Mouse (Mus musculus): ENCODE data around the gene Smco4. TPM values are rescaled to one million over a fixed set of nuclear protein-coding genes. Genes with fewer than 3 reads are reported as not detected.

Smco4 gene
- polyA plus RNA-seq, 1 experiment: 10.5 TPM

DNA sequence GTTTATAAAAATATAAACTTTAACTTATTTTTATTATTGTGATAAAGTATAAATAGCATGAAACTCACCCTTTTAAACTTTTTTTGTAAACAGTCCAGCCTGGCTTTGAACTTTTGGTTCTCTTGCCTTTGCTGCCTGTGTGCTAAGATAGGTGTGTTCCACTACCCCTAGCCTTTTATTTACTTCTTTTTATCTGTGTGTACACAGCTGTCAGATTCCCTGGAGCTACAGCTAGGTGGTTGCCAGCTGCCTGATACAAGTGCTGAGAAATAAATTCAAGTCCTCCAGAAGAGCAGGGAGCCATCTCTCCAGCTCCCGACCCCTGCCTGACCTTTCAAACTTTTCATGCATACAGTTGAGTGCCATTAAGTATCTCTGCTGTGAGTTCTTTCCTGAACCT is 12.1 kb downstream of the Smco4 start:
- no peaks in the 10 kb centered on the region for H3K79me2 ChIP-seq (ENCODE audit: control insufficient read depth, insufficient read depth)
- H3ac ChIP-seq (ENCODE audit: control insufficient read depth, insufficient read length): no peak overlapping the region
- no peak overlapping the region for H3K4me2 ChIP-seq (ENCODE audit: low read depth)
- no peaks in the 10 kb centered on the region for H3K36me3 ChIP-seq (ENCODE audit: control insufficient read depth, insufficient read depth)
- H3K27me3 ChIP-seq (ENCODE audit: control insufficient read depth, insufficient read depth, insufficient read length): no peaks in the 10 kb centered on the region
- no peak for TF ChIP-seq POLR2A (IDR thresholded peaks at IDR 0.05; ENCODE audit: insufficient read length, low read depth)
- no peak for TF ChIP-seq SRF (IDR thresholded peaks at IDR 0.05; ENCODE audit: control insufficient read depth, insufficient read length, low read depth)
- TF ChIP-seq MYOD1 (IDR thresholded peaks at IDR 0.05; ENCODE audit: control insufficient read depth in 1 of 3, insufficient read length in 2 of 3, low read depth in 2 of 3): no peak
- TF ChIP-seq TCF12 (IDR thresholded peaks at IDR 0.05; ENCODE audit: insufficient read depth, poor library complexity, severe bottlenecking): no peak
- TF ChIP-seq USF1 (IDR thresholded peaks at IDR 0.05; ENCODE audit: low read depth): no peak
- TF ChIP-seq E2F4 (IDR thresholded peaks at IDR 0.05; ENCODE audit: insufficient read depth): no peak
- TF ChIP-seq CEBPB (IDR thresholded peaks at IDR 0.05; ENCODE audit: insufficient read depth, poor library complexity, severe bottlenecking): no peak
- TF ChIP-seq MYOG (IDR thresholded peaks at IDR 0.05; ENCODE audit: control insufficient read depth in 1 of 3, insufficient read depth in 1 of 3, insufficient read length in 2 of 3, low read depth in 2 of 3): no peak
- TF ChIP-seq TCF3 (IDR thresholded peaks at IDR 0.05; ENCODE audit: insufficient read length, low read depth): no peak
- TF ChIP-seq MAX (IDR thresholded peaks at IDR 0.05; ENCODE audit: low read depth): no peak
- TF ChIP-seq REST (IDR thresholded peaks at IDR 0.05; ENCODE audit: insufficient read depth, insufficient read length): no peak
- TF ChIP-seq POLR2AphosphoS2 (IDR thresholded peaks at IDR 0.05; ENCODE audit: insufficient read length, low read depth): no peak
- no peak overlapping the region for H3K4me3 ChIP-seq

DNA sequence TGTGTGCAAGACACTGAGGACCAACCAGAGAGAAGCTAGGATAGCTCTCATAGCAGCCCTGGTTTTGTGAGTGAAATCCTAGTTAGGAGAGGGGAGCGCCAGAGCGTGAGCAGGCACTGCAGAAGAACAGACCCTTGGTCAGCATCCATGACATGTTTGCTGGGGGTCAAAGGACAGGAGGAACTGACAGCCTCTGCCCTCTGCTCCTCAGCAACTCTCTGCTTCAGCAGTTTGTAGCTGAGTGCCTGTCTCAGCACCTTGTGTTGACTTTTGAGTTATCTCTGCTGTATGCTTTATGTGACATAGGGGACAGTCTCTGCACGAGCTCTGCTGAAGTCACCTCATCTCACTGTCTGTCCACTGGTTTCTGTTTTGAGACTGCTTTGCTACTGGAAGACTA is 13.6 kb downstream of the Smco4 start:
- Histone ChIP-seq H3ac (ENCODE audit: control insufficient read depth, insufficient read length) (no peak overlapping the region), H3K27me3 (ENCODE audit: control insufficient read depth, insufficient read depth, insufficient read length) (no peaks in the 10 kb centered on the region), H3K79me2 (ENCODE audit: control insufficient read depth, insufficient read depth) (no peaks in the 10 kb centered on the region), H3K36me3 (ENCODE audit: control insufficient read depth, insufficient read depth) (no peaks in the 10 kb centered on the region), H3K4me3 (no peak overlapping the region), H3K4me2 (ENCODE audit: low read depth) (no peak overlapping the region)
- TF ChIP-seq POLR2A (IDR thresholded peaks at IDR 0.05; ENCODE audit: insufficient read length, low read depth): no peak
- no peak for TF ChIP-seq TCF3 (IDR thresholded peaks at IDR 0.05; ENCODE audit: insufficient read length, low read depth)
- no peak for TF ChIP-seq SRF (IDR thresholded peaks at IDR 0.05; ENCODE audit: control insufficient read depth, insufficient read length, low read depth)
- no peak for TF ChIP-seq MYOG (IDR thresholded peaks at IDR 0.05; ENCODE audit: control insufficient read depth in 1 of 3, insufficient read depth in 1 of 3, insufficient read length in 2 of 3, low read depth in 2 of 3)
- TF ChIP-seq E2F4 (IDR thresholded peaks at IDR 0.05; ENCODE audit: insufficient read depth): no peak
- TF ChIP-seq REST (IDR thresholded peaks at IDR 0.05; ENCODE audit: insufficient read depth, insufficient read length): no peak
- TF ChIP-seq MAX (IDR thresholded peaks at IDR 0.05; ENCODE audit: low read depth): no peak
- no peak for TF ChIP-seq TCF12 (IDR thresholded peaks at IDR 0.05; ENCODE audit: insufficient read depth, poor library complexity, severe bottlenecking)
- no peak for TF ChIP-seq POLR2AphosphoS2 (IDR thresholded peaks at IDR 0.05; ENCODE audit: insufficient read length, low read depth)
- TF ChIP-seq MYOD1 (IDR thresholded peaks at IDR 0.05; ENCODE audit: control insufficient read depth in 1 of 3, insufficient read length in 2 of 3, low read depth in 2 of 3): no peak
- TF ChIP-seq CEBPB (IDR thresholded peaks at IDR 0.05; ENCODE audit: insufficient read depth, poor library complexity, severe bottlenecking): no peak
- no peak for TF ChIP-seq USF1 (IDR thresholded peaks at IDR 0.05; ENCODE audit: low read depth)

DNA sequence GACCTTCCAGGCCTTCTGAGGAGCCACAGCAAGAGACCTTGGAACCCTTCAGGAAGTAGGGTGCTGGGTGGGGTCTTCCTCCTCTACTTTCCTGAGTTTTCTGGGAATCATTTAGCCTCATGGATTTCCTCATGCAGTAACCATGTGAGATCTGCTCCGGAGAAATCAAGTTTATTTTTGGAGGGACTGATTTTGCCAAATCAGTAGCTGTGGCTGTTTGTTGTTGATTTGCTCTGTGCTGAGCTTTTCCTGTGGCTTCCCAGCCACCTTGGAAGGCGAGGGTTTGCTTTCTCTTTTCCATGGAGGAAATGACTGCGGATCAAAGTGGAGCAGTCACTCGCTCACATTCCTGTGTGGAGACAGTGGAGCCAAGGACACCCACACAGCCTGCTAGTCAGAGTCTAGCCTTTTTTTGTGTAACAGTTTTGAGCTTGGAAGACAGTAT is 14.2 kb downstream of the Smco4 start:
- Histone ChIP-seq H3K79me2 (ENCODE audit: control insufficient read depth, insufficient read depth) (no peaks in the 10 kb centered on the region), H3K4me3 (no peak overlapping the region), H3ac (ENCODE audit: control insufficient read depth, insufficient read length) (no peak overlapping the region), H3K27me3 (ENCODE audit: control insufficient read depth, insufficient read depth, insufficient read length) (no peaks in the 10 kb centered on the region), H3K4me2 (ENCODE audit: low read depth) (no peak overlapping the region), H3K36me3 (ENCODE audit: control insufficient read depth, insufficient read depth) (no peaks in the 10 kb centered on the region)
- no peak for TF ChIP-seq MYOG (IDR thresholded peaks at IDR 0.05; ENCODE audit: control insufficient read depth in 1 of 3, insufficient read depth in 1 of 3, insufficient read length in 2 of 3, low read depth in 2 of 3)
- TF ChIP-seq USF1 (IDR thresholded peaks at IDR 0.05; ENCODE audit: low read depth): no peak
- no peak for TF ChIP-seq CEBPB (IDR thresholded peaks at IDR 0.05; ENCODE audit: insufficient read depth, poor library complexity, severe bottlenecking)
- no peak for TF ChIP-seq MAX (IDR thresholded peaks at IDR 0.05; ENCODE audit: low read depth)
- no peak for TF ChIP-seq REST (IDR thresholded peaks at IDR 0.05; ENCODE audit: insufficient read depth, insufficient read length)
- TF ChIP-seq MYOD1 (IDR thresholded peaks at IDR 0.05; ENCODE audit: control insufficient read depth in 1 of 3, insufficient read length in 2 of 3, low read depth in 2 of 3): no peak
- TF ChIP-seq TCF3 (IDR thresholded peaks at IDR 0.05; ENCODE audit: insufficient read length, low read depth): no peak
- no peak for TF ChIP-seq POLR2AphosphoS2 (IDR thresholded peaks at IDR 0.05; ENCODE audit: insufficient read length, low read depth)
- no peak for TF ChIP-seq POLR2A (IDR thresholded peaks at IDR 0.05; ENCODE audit: insufficient read length, low read depth)
- TF ChIP-seq E2F4 (IDR thresholded peaks at IDR 0.05; ENCODE audit: insufficient read depth): no peak
- TF ChIP-seq TCF12 (IDR thresholded peaks at IDR 0.05; ENCODE audit: insufficient read depth, poor library complexity, severe bottlenecking): no peak
- no peak for TF ChIP-seq SRF (IDR thresholded peaks at IDR 0.05; ENCODE audit: control insufficient read depth, insufficient read length, low read depth)

DNA sequence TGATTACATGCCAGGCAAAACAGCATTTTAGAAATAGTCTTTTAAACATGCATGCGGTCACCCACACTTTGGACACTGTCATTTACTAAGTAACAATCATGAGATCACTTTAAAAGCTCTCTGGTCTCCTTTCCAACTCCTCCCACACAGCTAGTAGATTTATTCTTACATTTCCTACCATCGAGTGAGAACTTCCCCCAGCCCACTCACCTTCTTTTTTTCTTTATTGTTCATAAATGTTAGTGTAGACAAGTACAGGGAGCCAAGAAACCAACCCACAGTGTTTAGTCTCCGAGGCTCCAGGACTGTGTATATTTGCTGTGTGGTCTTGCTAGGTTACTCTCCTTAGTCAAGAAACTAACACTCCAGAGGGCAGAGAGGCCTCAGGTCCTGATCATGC is 16.1 kb downstream of the Smco4 start:
- Histone ChIP-seq H3K79me2 (ENCODE audit: control insufficient read depth, insufficient read depth) (no peaks in the 10 kb centered on the region), H3K4me2 (ENCODE audit: low read depth) (no peak overlapping the region), H3K4me3 (no peak overlapping the region), H3ac (ENCODE audit: control insufficient read depth, insufficient read length) (no peak overlapping the region), H3K27me3 (ENCODE audit: control insufficient read depth, insufficient read depth, insufficient read length) (no peaks in the 10 kb centered on the region), H3K36me3 (ENCODE audit: control insufficient read depth, insufficient read depth) (no peaks in the 10 kb centered on the region)
- TF ChIP-seq USF1 (IDR thresholded peaks at IDR 0.05; ENCODE audit: low read depth): no peak

Measured in myocyte (in vitro differentiated cells).